Mouse (Mus musculus) layer of hippocampus, postnatal 36 days (tissue): ENCODE results near the gene Aloxe3. TPM values are rescaled to one million over a fixed set of nuclear protein-coding genes. Genes with fewer than 3 reads are reported as not detected.
A peak's percentile ranks its signal among the peaks of the same experiment; 100 is the strongest.

ENCODE experiments used
- DNase-seq, 2 experiments: peaks; one replicate each; pipeline ENCODE4 v3.0.0; 2022
- total RNA-seq, 2 experiments: library from RNA; stranded (reverse); gene quantifications; 2 replicates each; pipeline ENCODE4 v1.2.3; 2021

Gene Aloxe3
- total RNA-seq, 2 experiments from 2014 or later: 6.6 to 6.9 TPM

GRCm38 (mm10) chr11:69125041-69125851 lies 450 bp upstream of the Aloxe3 start:
- peak; percentile 77 to 79 for DNase-seq

- no peak for DNase-seq
Measured at GRCm38 (mm10) chr11:69125919-69126705, 416 bp downstream of the Aloxe3 start.

- DNase-seq: no peak
Measured at GRCm38 (mm10) chr11:69126706-69127095, 1.0 kb downstream of the Aloxe3 start.

GRCm38 (mm10) chr11:69128426-69129122 lies 2.9 kb downstream of the Aloxe3 start:
- DNase-seq: no peak

- DNase-seq: no peak
Measured at GRCm38 (mm10) chr11:69133566-69133922, 7.8 kb downstream of the Aloxe3 start.

- DNase-seq: peak; percentile 80 to 84
Measured at GRCm38 (mm10) chr11:69133923-69134621, 8.4 kb downstream of the Aloxe3 start.

- DNase-seq: no peak
Measured at GRCm38 (mm10) chr11:69134622-69134968, 8.9 kb downstream of the Aloxe3 start.

- no peak for DNase-seq
Measured at GRCm38 (mm10) chr11:69135361-69135760, 9.7 kb downstream of the Aloxe3 start.

GRCm38 (mm10) chr11:69147546-69147945 lies 21.9 kb downstream of the Aloxe3 start:
- DNase-seq: peak in 1 of 2 experiments; percentile 46

- no peak for DNase-seq
Measured at GRCm38 (mm10) chr11:69148451-69148960, 22.8 kb downstream of the Aloxe3 start.

GRCm38 (mm10) chr11:69149728-69150127 lies 24.0 kb downstream of the Aloxe3 start:
- no peak for DNase-seq

GRCm38 (mm10) chr11:69150444-69150843 lies 24.7 kb downstream of the Aloxe3 start:
- DNase-seq: peak; percentile 54 to 67

- DNase-seq: no peak
Measured at GRCm38 (mm10) chr11:69151004-69151403, 25.3 kb downstream of the Aloxe3 start.

GRCm38 (mm10) chr11:69153831-69154230 lies 28.1 kb downstream of the Aloxe3 start:
- DNase-seq: peak; percentile 43 to 51

GRCm38 (mm10) chr11:69155351-69155750 lies 29.7 kb downstream of the Aloxe3 start:
- DNase-seq: no peak

- no peak for DNase-seq
Measured at GRCm38 (mm10) chr11:69156800-69157199, 31.1 kb downstream of the Aloxe3 start, which contains the start of gene Alox12b. Alox12b (plus strand) TSS chr11:69156989.

GRCm38 (mm10) chr11:69169313-69169712 lies 43.6 kb downstream of the Aloxe3 start:
- DNase-seq: peak in 1 of 2 experiments; percentile 29

- peak; percentile 50 to 55 for DNase-seq
Measured at GRCm38 (mm10) chr11:69171626-69172025, 45.9 kb downstream of the Aloxe3 start.

- DNase-seq: no peak
Measured at GRCm38 (mm10) chr11:69172606-69173005, 46.9 kb downstream of the Aloxe3 start.

GRCm38 (mm10) chr11:69174722-69175121 lies 49.0 kb downstream of the Aloxe3 start:
- DNase-seq: no peak

GRCm38 (mm10) chr11:69178525-69178924 lies 52.8 kb downstream of the Aloxe3 start:
- no peak for DNase-seq

- DNase-seq: no peak
Measured at GRCm38 (mm10) chr11:69179512-69179911, 53.8 kb downstream of the Aloxe3 start.
